21 mouse cellular contexts compared by ENCODE assay signal in the genomic region with DNA sequence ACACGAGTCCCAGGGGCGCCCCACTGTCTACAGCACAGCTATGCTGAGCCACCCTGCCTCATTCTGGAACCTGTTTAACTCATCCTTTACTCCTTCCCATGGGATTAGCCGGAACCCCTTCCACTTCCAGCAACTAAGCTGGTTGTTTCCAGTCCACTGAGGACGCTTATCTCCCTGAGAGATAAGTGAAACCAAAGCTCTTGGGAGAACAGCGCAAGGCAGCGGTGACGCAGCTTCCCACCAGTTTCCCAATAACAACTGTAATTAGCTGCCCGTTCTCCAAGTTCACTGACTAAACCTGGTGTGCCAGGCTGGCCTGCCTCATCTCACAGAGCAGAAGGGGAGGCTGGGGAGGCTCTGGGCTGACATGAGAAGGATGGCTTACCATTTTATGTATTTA. TPM values are rescaled to one million over a fixed set of nuclear protein-coding genes. Genes with fewer than 3 reads are reported as not detected.
DNase-seq lines count a peak whose midpoint lies in the region; ATAC-seq and TF ChIP-seq lines count a peak whose summit lies in the region.
"Had no signal": no experiment of that assay in that cellular context is flagged by ENCODE, and none has a peak within 500 bp of the region (broad histone marks: within the 10 kb centered on the region; RNA-seq: fewer than 3 reads in every experiment).

No protein-coding gene starts in this region.

- H3K4me3 ChIP-seq in bone marrow, adult 2 months (replicated peaks; ENCODE audit: control insufficient read depth, low read depth, low read length): peak overlapping the region; percentile 5
- H3K4me3 ChIP-seq in heart, embryonic 12.5 days: no peak overlapping the region
- H3K4me3 ChIP-seq in midbrain, postnatal 0 days (ENCODE audit: low read depth, low read length): no peak overlapping the region
- no peak overlapping the region for H3K4me3 ChIP-seq in limb, embryonic 10.5 days
- H3K4me3 ChIP-seq: neural tube, embryonic 15.5 days had no signal

- peak overlapping the region; percentile 44 for H3K4me2 ChIP-seq in heart, embryonic 12.5 days
- no peak overlapping the region for H3K4me2 ChIP-seq in midbrain, postnatal 0 days (ENCODE audit: low read depth, low read length, poor library complexity, severe bottlenecking)
- H3K4me2 ChIP-seq: neural tube, embryonic 15.5 days had no signal

- ATAC-seq in heart, embryonic 12.5 days (ENCODE audit: insufficient number of reproducible peaks, low FRiP score): 0 out of 2 replicates have a peak, but pooled peaks have one; percentile 20
- ATAC-seq in megakaryocyte, adult 5-6 weeks (ENCODE audit: poor library complexity, severe bottlenecking): peak; percentile 73
- ATAC-seq in midbrain, postnatal 0 days (ENCODE audit: low FRiP score): no peak
- ATAC-seq: forebrain, embryonic 14.5 days; Patski had no signal

- WGBS in bone marrow, adult 2 months: 42% methylated on average over 8 of the region's 8 CpGs
- 15% methylated on average over 8 of the region's 8 CpGs for WGBS in heart, embryonic 12.5 days
- 66% methylated on average over 8 of the region's 8 CpGs for WGBS in midbrain, postnatal 0 days
- whole genome bisulfite sequencing in limb, embryonic 10.5 days: 82% methylated on average over 8 of the region's 8 CpGs

- H3K27me3 ChIP-seq in heart, embryonic 12.5 days (replicated peaks): no peaks in the 10 kb centered on the region
- H3K27me3 ChIP-seq in midbrain, postnatal 0 days (ENCODE audit: insufficient read depth, low read length): no peaks in the 10 kb centered on the region
- no peaks in the 10 kb centered on the region for H3K27me3 ChIP-seq in limb, embryonic 10.5 days (ENCODE audit: low read depth, poor library complexity, severe bottlenecking)
- H3K27me3 ChIP-seq: CH12.LX; neural tube, embryonic 15.5 days had no signal

- TF ChIP-seq CTCF in bone marrow, adult 2 months (IDR thresholded peaks at IDR 0.05; ENCODE audit: control insufficient read depth, insufficient read depth, low read length): no peak
- no peak for TF ChIP-seq CTCF in midbrain, postnatal 0 days (IDR thresholded peaks at IDR 0.05)

- TF ChIP-seq POLR2A in bone marrow, adult 2 months (IDR thresholded peaks at IDR 0.05; ENCODE audit: borderline replicate concordance, control insufficient read depth, low read depth, low read length): no peak

- no peaks in the 10 kb centered on the region for H3K36me3 ChIP-seq in heart, embryonic 12.5 days
- no peaks in the 10 kb centered on the region for H3K36me3 ChIP-seq in midbrain, postnatal 0 days (ENCODE audit: insufficient read depth, low read length)
- no peaks in the 10 kb centered on the region for H3K36me3 ChIP-seq in limb, embryonic 10.5 days
- H3K36me3 ChIP-seq: neural tube, embryonic 15.5 days had no signal

- H3K4me1 ChIP-seq in bone marrow, adult 2 months (ENCODE audit: control insufficient read depth, insufficient read depth, low read length): peaks cover 2% of the 10 kb centered on the region; the same call in 1 of the 2 replicates
- peaks cover 8% of the 10 kb centered on the region for H3K4me1 ChIP-seq in heart, embryonic 12.5 days (replicated peaks)
- H3K4me1 ChIP-seq in midbrain, postnatal 0 days (ENCODE audit: insufficient read depth, low read length): no peaks in the 10 kb centered on the region
- H3K4me1 ChIP-seq in limb, embryonic 10.5 days: no peaks in the 10 kb centered on the region; the same call in 1 of the 2 replicates
- H3K4me1 ChIP-seq: neural tube, embryonic 15.5 days had no signal

- H3K9ac ChIP-seq in heart, embryonic 12.5 days: 0 out of 2 replicates have a peak overlapping the region, but pooled peaks have one; percentile 21
- H3K9ac ChIP-seq in midbrain, postnatal 0 days (replicated peaks; ENCODE audit: low read length, poor library complexity, severe bottlenecking): no peak overlapping the region
- H3K9ac ChIP-seq: neural tube, embryonic 15.5 days had no signal

- peak; percentile 40 to 57 for DNase-seq in heart, adult 9 months (ENCODE audit: low spot score in 2 of 2)
- no peak for DNase-seq in heart, adult 8-10 months (ENCODE audit: low spot score)
- DNase-seq in frontal cortex, postnatal 14 days (ENCODE audit: low spot score in 2 of 2): no peak
- DNase-seq in midbrain, postnatal 0 days (ENCODE audit: low spot score): no peak
- DNase-seq in limb, embryonic 10.5 days (ENCODE audit: low spot score): no peak
- DNase-seq: cerebellum, adult 11 months; gastrocnemius, postnatal 10 days; kidney, adult 11 months; layer of hippocampus, postnatal 36 days; right cerebral cortex, postnatal 25 days; thymus, postnatal 36 days had no signal

- no peaks in the 10 kb centered on the region for H3K9me3 ChIP-seq in heart, embryonic 12.5 days (replicated peaks)
- no peaks in the 10 kb centered on the region for H3K9me3 ChIP-seq in midbrain, postnatal 0 days (ENCODE audit: low read length)
- H3K9me3 ChIP-seq in limb, embryonic 10.5 days (replicated peaks): no peaks in the 10 kb centered on the region
- H3K9me3 ChIP-seq: neural tube, embryonic 15.5 days had no signal

- no peak overlapping the region for H3K27ac ChIP-seq in bone marrow, adult 2 months (ENCODE audit: control insufficient read depth, insufficient read depth, low read depth, low read length, poor library complexity)
- H3K27ac ChIP-seq in heart, embryonic 12.5 days (ENCODE audit: poor library complexity, severe bottlenecking): no peak overlapping the region
- no peak overlapping the region for H3K27ac ChIP-seq in midbrain, postnatal 0 days (ENCODE audit: low read depth, low read length)
- H3K27ac ChIP-seq in limb, embryonic 10.5 days: no peak overlapping the region
- H3K27ac ChIP-seq: neural tube, embryonic 15.5 days had no signal

RNA-seq across cellular contexts. Expression of gene 4930539E08Rik, which starts 6.0 kb away (rescaled TPM):
- under 1 TPM in 1 of 4 experiments, not detected in 3; 0.06 TPM for total RNA-seq in heart, adult 8-10 months (2022)
- polyA plus RNA-seq in bone marrow, adult 2 months (2011; ENCODE audit: insufficient read depth, insufficient read length, low replicate concordance, missing spikeins): 0.29 TPM in 1 of 2 replicates, not detected in the other
- 0.04 and 0.06 TPM in 2 replicates for polyA plus RNA-seq in heart, embryonic 12.5 days (2016; fragmentation: Nextera tagmentation; extraction: Ambion mirVana)
- total RNA-seq in megakaryocyte, adult 5-6 weeks (2015): 0.18 TPM in 1 of 2 replicates, not detected in the other
- total RNA-seq in megakaryocyte, adult 5-6 weeks (2017): 0.08 and 0.40 TPM in 2 replicates
- 9.8 and 32.9 TPM in 2 replicates for total RNA-seq in midbrain, postnatal 0 days (2014; rRNA removed)
- polyA plus RNA-seq in midbrain, postnatal 0 days (2015; fragmentation: Nextera tagmentation; extraction: Ambion mirVana): 4.3 and 4.5 TPM in 2 replicates
- 0.05 and 0.10 TPM in 2 replicates for polyA plus RNA-seq in limb, embryonic 10.5 days (2016; fragmentation: Nextera tagmentation; extraction: Ambion mirVana)
- polyA plus RNA-seq: hindbrain, embryonic 11.5 days had no signal

RNA-seq across cellular contexts. Expression of gene Pxt1, which starts 22.6 kb away (rescaled TPM):
- under 1 TPM in 2 of 4 experiments, not detected in 2; 0.26 to 0.31 TPM for total RNA-seq in heart, adult 8-10 months (2022)
- 1.3 TPM in 1 of 2 replicates, not detected in the other for polyA plus RNA-seq in bone marrow, adult 2 months (2011; ENCODE audit: insufficient read depth, insufficient read length, low replicate concordance, missing spikeins)
- polyA plus RNA-seq in heart, embryonic 12.5 days (2016; fragmentation: Nextera tagmentation; extraction: Ambion mirVana): not detected in 2 replicates
- 0.74 and 1.2 TPM in 2 replicates for total RNA-seq in megakaryocyte, adult 5-6 weeks (2015)
- 0.44 and 0.49 TPM in 2 replicates for total RNA-seq in megakaryocyte, adult 5-6 weeks (2017)
- 0.49 TPM in 1 of 2 replicates, not detected in the other for total RNA-seq in midbrain, postnatal 0 days (2014; rRNA removed)
- 0.15 TPM in 1 of 2 replicates, not detected in the other for polyA plus RNA-seq in midbrain, postnatal 0 days (2015; fragmentation: Nextera tagmentation; extraction: Ambion mirVana)
- 0.24 and 0.45 TPM in 2 replicates for polyA plus RNA-seq in limb, embryonic 10.5 days (2016; fragmentation: Nextera tagmentation; extraction: Ambion mirVana)
- total RNA-seq: CH12.LX; common myeloid progenitor, adult 5-6 weeks; gastrocnemius, postnatal 10 days; layer of hippocampus, postnatal 36 days; megakaryocyte-erythroid progenitor cell, adult 5-6 weeks had no signal
- polyA plus RNA-seq: forebrain, embryonic 14.5 days; neural tube, embryonic 15.5 days; Patski had no signal

RNA-seq across cellular contexts. Expression of gene Kctd20, which starts 30.7 kb away (rescaled TPM):
- 10 to 100 TPM; 33.5 to 58.8 (median 54.0) TPM for total RNA-seq in heart, adult 8-10 months (2022)
- polyA plus RNA-seq in bone marrow, adult 2 months (2011; ENCODE audit: insufficient read depth, insufficient read length, low replicate concordance, missing spikeins): 50.2 and 81.5 TPM in 2 replicates
- polyA plus RNA-seq in heart, embryonic 12.5 days (2016; fragmentation: Nextera tagmentation; extraction: Ambion mirVana): 75.8 and 77.5 TPM in 2 replicates
- total RNA-seq in megakaryocyte, adult 5-6 weeks (2015): 130 and 131 TPM in 2 replicates
- 203 and 222 TPM in 2 replicates for total RNA-seq in megakaryocyte, adult 5-6 weeks (2017)
- 60.0 and 64.9 TPM in 2 replicates for total RNA-seq in midbrain, postnatal 0 days (2014; rRNA removed)
- 63.2 and 63.8 TPM in 2 replicates for polyA plus RNA-seq in midbrain, postnatal 0 days (2015; fragmentation: Nextera tagmentation; extraction: Ambion mirVana)
- polyA plus RNA-seq in limb, embryonic 10.5 days (2016; fragmentation: Nextera tagmentation; extraction: Ambion mirVana): 121 and 129 TPM in 2 replicates

Comparison
In these comparisons a context has a peak if more than half of its experiments do, and no peak if none do; other contexts are left out.
1. DNase-seq: peak in heart, adult 9 months (2 of 2); none in heart, adult 8-10 months (single experiment), frontal cortex, postnatal 14 days (0 of 2), midbrain, postnatal 0 days (single experiment) and limb, embryonic 10.5 days (single experiment).